Mouse (Mus musculus): ENCODE results near the gene Hmga2.
"Not testable (repeated sequence)": the region's sequence is repeated elsewhere in the genome, so short reads cannot be mapped to it uniquely, and the experiment has no call there.

DNA sequence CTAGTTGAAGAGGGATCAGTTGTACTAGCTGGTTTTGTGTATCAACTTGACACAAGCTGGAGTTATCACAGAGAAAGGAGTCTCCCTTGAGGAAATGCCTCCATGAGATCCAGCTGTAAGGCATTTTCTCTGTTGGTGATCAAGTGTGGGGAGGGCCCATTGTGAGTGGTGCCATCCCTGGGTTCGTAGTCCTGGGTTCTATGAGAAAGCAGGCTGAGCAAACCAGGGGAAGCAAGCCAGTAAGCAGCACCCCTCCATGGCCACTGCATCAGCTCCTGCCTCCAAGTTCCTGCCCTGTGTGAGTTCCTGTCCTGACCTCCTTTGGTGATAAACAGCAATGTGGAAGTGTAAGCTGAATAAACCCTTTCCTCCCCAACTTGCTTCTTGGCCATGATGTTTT, 137.8 kb downstream of the Hmga2 start:
- not testable (repeated sequence) for TF ChIP-seq POLR2A (IDR thresholded peaks at IDR 0.05; ENCODE audit: borderline replicate concordance, control insufficient read depth, low read depth, low read length); CTCF (IDR thresholded peaks at IDR 0.05; ENCODE audit: control insufficient read depth, insufficient read depth, low read length)

Measured in bone marrow, adult 2 months (tissue).